Mouse (Mus musculus): Measurements from ENCODE around the gene Kcnk2.

Gene Kcnk2

GRCm38 (mm10) chr1:189402223-189402943 is at the start of gene Kcnk2:
Kcnk2 (minus strand) TSS chr1:189402273.
- peak; percentile 26 for DNase-seq (ENCODE audit: extremely low spot score, low read depth, low spot score)

GRCm38 (mm10) chr1:189440741-189441140 is 38.7 kb upstream of the Kcnk2 start:
- DNase-seq (ENCODE audit: extremely low spot score, low read depth, low spot score), result no peak

- no peak for DNase-seq (ENCODE audit: extremely low spot score, low read depth, low spot score)
These were observed 35.1 kb upstream of the Kcnk2 start for GRCm38 (mm10) chr1:189437126-189437525.

- DNase-seq (ENCODE audit: extremely low spot score, low read depth, low spot score), result no peak
These were observed 33.4 kb upstream of the Kcnk2 start for GRCm38 (mm10) chr1:189435452-189435851.

- no peak for DNase-seq (ENCODE audit: extremely low spot score, low read depth, low spot score)
These were observed 29.4 kb upstream of the Kcnk2 start for GRCm38 (mm10) chr1:189431479-189431878.

- no peak for DNase-seq (ENCODE audit: extremely low spot score, low read depth, low spot score)
These were observed 28.5 kb upstream of the Kcnk2 start for GRCm38 (mm10) chr1:189430534-189430933.

- no peak for DNase-seq (ENCODE audit: extremely low spot score, low read depth, low spot score)
These were observed 27.5 kb upstream of the Kcnk2 start for GRCm38 (mm10) chr1:189429566-189429965.

- DNase-seq (ENCODE audit: extremely low spot score, low read depth, low spot score), result no peak
These were observed 24.2 kb upstream of the Kcnk2 start for GRCm38 (mm10) chr1:189426252-189426651.

- no peak for DNase-seq (ENCODE audit: extremely low spot score, low read depth, low spot score)
These were observed 17.8 kb upstream of the Kcnk2 start for GRCm38 (mm10) chr1:189419914-189420313.

- DNase-seq (ENCODE audit: extremely low spot score, low read depth, low spot score), result no peak
These were observed 7.8 kb upstream of the Kcnk2 start for GRCm38 (mm10) chr1:189409906-189410305.

- DNase-seq (ENCODE audit: extremely low spot score, low read depth, low spot score), result no peak
These were observed 3.1 kb upstream of the Kcnk2 start for GRCm38 (mm10) chr1:189405221-189405620.

GRCm38 (mm10) chr1:189403546-189403945 is 1.5 kb upstream of the Kcnk2 start:
- no peak for DNase-seq (ENCODE audit: extremely low spot score, low read depth, low spot score)

- DNase-seq (ENCODE audit: extremely low spot score, low read depth, low spot score), result peak; percentile 12
These were observed 1.1 kb upstream of the Kcnk2 start for GRCm38 (mm10) chr1:189403139-189403538.

GRCm38 (mm10) chr1:189386848-189387247 is 15.2 kb downstream of the Kcnk2 start:
- DNase-seq (ENCODE audit: extremely low spot score, low read depth, low spot score), result no peak

GRCm38 (mm10) chr1:189386141-189386540 is 15.9 kb downstream of the Kcnk2 start:
- no peak for DNase-seq (ENCODE audit: extremely low spot score, low read depth, low spot score)

GRCm38 (mm10) chr1:189367722-189368121 is 34.4 kb downstream of the Kcnk2 start:
- no peak for DNase-seq (ENCODE audit: extremely low spot score, low read depth, low spot score)

- DNase-seq (ENCODE audit: extremely low spot score, low read depth, low spot score), result no peak
These were observed 37.9 kb downstream of the Kcnk2 start for GRCm38 (mm10) chr1:189364188-189364587.

- no peak for DNase-seq (ENCODE audit: extremely low spot score, low read depth, low spot score)
These were observed 39.5 kb downstream of the Kcnk2 start for GRCm38 (mm10) chr1:189362579-189362978.

- DNase-seq (ENCODE audit: extremely low spot score, low read depth, low spot score), result no peak
These were observed 42.4 kb downstream of the Kcnk2 start for GRCm38 (mm10) chr1:189359699-189360098.

- DNase-seq (ENCODE audit: extremely low spot score, low read depth, low spot score), result no peak
These were observed 48.2 kb downstream of the Kcnk2 start for GRCm38 (mm10) chr1:189353887-189354286.

GRCm38 (mm10) chr1:189351804-189352203 is 50.3 kb downstream of the Kcnk2 start:
- DNase-seq (ENCODE audit: extremely low spot score, low read depth, low spot score), result no peak

- no peak for DNase-seq (ENCODE audit: extremely low spot score, low read depth, low spot score)
These were observed 52.9 kb downstream of the Kcnk2 start for GRCm38 (mm10) chr1:189349205-189349604.

- DNase-seq (ENCODE audit: extremely low spot score, low read depth, low spot score), result no peak
These were observed 56.9 kb downstream of the Kcnk2 start for GRCm38 (mm10) chr1:189345166-189345565.

Measured in hindlimb bud, embryonic 11.5 days (tissue).